Mouse (Mus musculus) thymus, adult 2 months (tissue): ENCODE results near the gene Sobp. TPM values are rescaled to one million over a fixed set of nuclear protein-coding genes. Genes with fewer than 3 reads are reported as not detected.

Experiments used
- DNase-seq: peaks from one replicate; pipeline ENCODE4 v3.0.0; 2021
- H3K27ac ChIP-seq: fragments of 200-500 bp; 2 replicates; pipeline ENCODE4 v1.5.1; 2012; ENCODE audit warnings: low read length, control low read depth; ENCODE audit not compliant: control insufficient read depth, insufficient read depth
- H3K27me3 ChIP-seq: fragments of 200-500 bp; 2 replicates; pipeline ENCODE4 v1.6.1; 2012; ENCODE audit warnings: mild to moderate bottlenecking, low read length, moderate library complexity, mixed read lengths; ENCODE audit not compliant: control insufficient read depth, insufficient read depth
- H3K36me3 ChIP-seq: fragments of 200-500 bp; 2 replicates; pipeline ENCODE4 v1.6.1; 2012; ENCODE audit warnings: mild to moderate bottlenecking, low read length, moderate library complexity; ENCODE audit not compliant: control insufficient read depth, insufficient read depth
- H3K4me1 ChIP-seq: fragments of 200-500 bp; replicated peaks from 2 replicates; pipeline ENCODE4 v1.6.1; 2012; ENCODE audit warnings: low read length; ENCODE audit not compliant: control insufficient read depth, insufficient read depth
- H3K4me3 ChIP-seq: fragments of 200-500 bp; 2 replicates; pipeline ENCODE4 v1.5.1; 2012; ENCODE audit warnings: mild to moderate bottlenecking, low read length, control low read depth, moderate library complexity; ENCODE audit not compliant: control insufficient read depth, insufficient read depth
- CTCF ChIP-seq: fragments of 200-500 bp; IDR thresholded peaks from 2 replicates; pipeline ENCODE4 v1.5.1; 2012; ENCODE audit warnings: mild to moderate bottlenecking, control low read depth, low read length, moderate library complexity, borderline replicate concordance; ENCODE audit not compliant: control insufficient read depth, poor library complexity, insufficient read depth; ENCODE audit errors: extremely low read depth
- POLR2A ChIP-seq: fragments of 200-500 bp; IDR thresholded peaks from 2 replicates; pipeline ENCODE4 v1.6.1; 2012; ENCODE audit warnings: mild to moderate bottlenecking, low read length, control low read depth, moderate library complexity; ENCODE audit not compliant: control insufficient read depth, poor library complexity, insufficient read depth; ENCODE audit errors: extremely low read depth
- WGBS: fragments of 180-500 bp; shearing (Covaris S2); methylation state at CpG from one replicate; pipeline ENCODE4 v1.1.7; 2018; 5-methylcytosine and 5-hydroxymethylcytosine counted together
- polyA plus RNA-seq: library from polyadenylated mRNA; depleted of rRNA; stranded (reverse); fragments of >200 nt; gene quantifications from 2 replicates; pipeline ENCODE4 v1.2.3, GENCODE M21; 2012

Gene Sobp
- polyA plus RNA-seq, 1 experiment: 0.40 TPM

DNA sequence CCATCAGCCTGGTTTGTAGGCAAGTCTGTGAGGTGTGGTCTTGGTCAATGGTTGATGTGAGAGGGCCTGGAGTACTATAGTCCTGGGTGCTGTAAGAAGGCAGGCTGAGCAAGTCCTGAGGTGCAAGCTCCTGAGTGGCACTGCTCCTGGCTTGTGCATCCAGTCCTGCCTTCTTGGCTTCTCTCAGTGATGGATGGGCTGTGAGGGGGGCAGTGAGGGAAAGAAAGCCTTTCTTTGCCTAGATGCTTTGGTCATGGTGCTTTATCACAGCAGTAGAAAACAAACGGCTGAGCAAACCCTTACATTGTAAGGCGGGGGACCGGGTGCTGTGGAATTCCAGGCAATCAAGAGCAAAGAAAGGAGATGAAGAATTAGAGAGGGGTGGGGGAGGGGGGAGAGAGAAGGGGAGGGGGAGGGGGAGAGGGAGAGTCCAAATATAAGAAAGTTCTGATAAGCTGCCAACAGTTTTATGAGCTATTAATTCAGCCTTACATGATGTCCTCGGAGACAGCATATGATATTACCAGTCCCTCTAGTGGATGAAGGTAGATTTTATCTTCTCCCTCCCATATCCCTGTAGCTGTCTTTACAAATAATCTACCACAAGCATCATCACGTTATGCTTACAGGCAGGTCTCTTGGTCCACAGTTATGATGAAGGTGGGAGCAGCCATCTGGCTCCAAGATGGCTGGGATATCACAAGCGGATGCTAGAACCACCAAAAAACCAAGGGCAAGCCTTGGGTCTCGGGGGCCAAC lies 193.2 kb downstream of the Sobp start:
- Histone ChIP-seq H3K27ac (no peak overlapping the region), H3K4me1 (no peaks in the 10 kb centered on the region), H3K27me3 (no peaks in the 10 kb centered on the region), H3K36me3 (no peaks in the 10 kb centered on the region), H3K4me3 (no peak overlapping the region)
- TF ChIP-seq CTCF (no peak), POLR2A (no peak)
- no peak for DNase-seq
- WGBS: 85% methylated on average over 7 of the region's 7 CpGs

DNA sequence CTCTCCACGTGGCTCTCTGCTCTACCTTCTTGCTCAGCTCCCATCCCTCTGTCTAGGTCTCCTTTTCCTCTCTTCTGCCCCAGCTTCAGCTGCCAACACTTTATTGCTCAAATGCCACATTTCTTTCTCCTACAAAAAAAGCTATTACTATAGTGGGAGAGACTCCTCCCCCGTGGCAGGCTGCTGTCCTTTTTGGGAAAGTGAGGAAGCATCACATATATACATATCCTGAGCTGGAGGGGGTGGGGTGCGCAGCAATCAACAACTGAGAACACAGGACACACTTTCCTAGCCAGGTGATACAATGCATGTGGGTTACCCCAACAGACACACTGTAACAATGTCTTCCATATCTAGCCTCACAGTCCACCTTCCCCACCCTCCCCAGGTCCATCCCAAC lies 196.0 kb downstream of the Sobp start:
- H3K36me3 ChIP-seq: no peaks in the 10 kb centered on the region
- H3K27ac ChIP-seq: no peak overlapping the region
- no peak overlapping the region for H3K4me3 ChIP-seq
- WGBS: 71% methylated on average over 3 of the region's 3 CpGs
- no peak for DNase-seq
- no peaks in the 10 kb centered on the region for H3K4me1 ChIP-seq
- H3K27me3 ChIP-seq: no peaks in the 10 kb centered on the region
- no peak for TF ChIP-seq CTCF
- TF ChIP-seq POLR2A: no peak

DNA sequence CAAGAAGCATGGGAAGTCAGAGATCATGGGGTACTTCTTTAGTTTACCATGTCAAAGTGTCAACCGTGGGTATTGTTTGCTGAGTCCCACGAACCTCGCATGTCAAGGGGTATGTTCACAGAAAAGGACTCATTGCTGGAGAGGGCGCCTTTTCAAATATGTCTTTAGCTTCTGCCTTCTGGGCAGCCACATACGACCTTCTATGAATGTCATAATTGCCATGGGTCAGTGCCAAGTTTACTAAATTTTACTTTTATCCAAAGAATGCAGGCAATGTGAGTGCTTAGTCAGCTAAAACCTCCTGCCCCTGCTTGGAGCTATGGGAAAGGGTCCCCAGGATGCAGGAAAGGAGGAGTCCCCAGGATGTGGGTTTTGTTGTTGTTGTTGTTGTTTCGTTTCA lies 197.8 kb downstream of the Sobp start:
- 88% methylated on average over 6 of the region's 6 CpGs for WGBS
- TF ChIP-seq POLR2A (no peak), CTCF (no peak)
- 0 out of 2 replicates have a peak, but pooled peaks cover 2% of the 10 kb centered on the region for H3K4me1 ChIP-seq
- H3K36me3 ChIP-seq: no peaks in the 10 kb centered on the region
- no peaks in the 10 kb centered on the region for H3K27me3 ChIP-seq
- DNase-seq: no peak
- H3K27ac ChIP-seq: no peak overlapping the region
- H3K4me3 ChIP-seq: no peak overlapping the region

DNA sequence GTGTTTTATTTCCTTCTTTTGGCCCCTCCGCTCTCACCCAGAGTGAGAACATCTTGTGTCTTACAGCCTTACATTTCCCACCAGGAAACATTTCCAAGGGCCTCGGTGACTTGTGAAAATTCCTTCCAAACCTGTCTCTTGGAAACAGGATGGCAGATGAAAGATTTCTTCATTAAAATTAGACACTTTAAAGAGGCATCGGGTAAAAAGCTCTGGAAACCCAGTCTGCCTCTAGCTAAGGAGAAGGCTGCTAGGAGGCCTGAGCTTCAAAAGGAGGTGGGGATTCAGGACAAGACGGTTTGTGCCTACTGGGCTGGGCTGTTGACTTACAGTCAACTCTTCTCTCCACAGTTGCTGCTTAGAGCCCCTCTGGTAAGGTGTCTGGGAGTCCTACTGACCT lies 200.8 kb downstream of the Sobp start:
- H3K4me1 ChIP-seq: 0 out of 2 replicates have a peak, but pooled peaks cover 2% of the 10 kb centered on the region
- H3K27ac ChIP-seq: no peak overlapping the region
- no peak for DNase-seq
- TF ChIP-seq CTCF (no peak), POLR2A (no peak)
- no peaks in the 10 kb centered on the region for H3K36me3 ChIP-seq
- H3K27me3 ChIP-seq: no peaks in the 10 kb centered on the region
- 83% methylated on average over 4 of the region's 4 CpGs for WGBS
- H3K4me3 ChIP-seq: no peak overlapping the region

DNA sequence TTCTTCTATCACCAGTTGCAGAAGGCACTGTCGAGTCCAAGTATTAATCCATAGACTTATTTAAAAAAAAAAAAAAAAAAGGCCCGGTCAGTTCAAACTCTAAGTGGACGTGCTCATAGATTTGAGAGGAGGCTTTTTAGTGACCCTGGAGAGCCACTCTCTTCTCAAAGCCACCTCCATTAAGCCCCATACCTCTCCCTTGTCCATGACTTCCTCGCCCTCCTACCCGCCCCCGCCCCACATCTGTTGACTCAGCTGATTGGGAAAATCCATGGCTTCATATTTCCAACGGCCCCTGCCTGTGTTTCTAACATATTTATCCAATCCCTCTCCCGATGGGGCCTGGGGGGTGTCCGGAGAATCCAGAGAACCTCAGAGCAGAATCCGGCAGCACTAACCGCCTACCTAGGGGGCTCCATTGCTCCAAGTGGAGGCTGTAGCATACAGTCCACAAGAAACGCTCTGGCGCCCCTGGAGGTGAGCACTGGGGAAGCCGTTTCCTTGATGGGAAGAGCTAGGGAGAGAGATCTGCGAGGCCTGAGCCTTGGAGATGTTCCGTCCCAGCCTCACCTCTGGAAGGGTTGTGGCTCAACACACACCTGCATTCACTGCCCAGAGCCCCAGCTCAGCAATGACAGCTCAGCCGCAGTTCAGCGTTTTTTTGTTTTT lies 201.7 kb downstream of the Sobp start:
- TF ChIP-seq CTCF (peak; percentile 74), POLR2A (no peak)
- Histone ChIP-seq H3K4me3 (no peak overlapping the region), H3K4me1 (0 out of 2 replicates have a peak, but pooled peaks cover 2% of the 10 kb centered on the region), H3K27ac (no peak overlapping the region), H3K27me3 (no peaks in the 10 kb centered on the region), H3K36me3 (no peaks in the 10 kb centered on the region)
- DNase-seq: peak; percentile 71
- WGBS: 45% methylated on average over 18 of the region's 18 CpGs

DNA sequence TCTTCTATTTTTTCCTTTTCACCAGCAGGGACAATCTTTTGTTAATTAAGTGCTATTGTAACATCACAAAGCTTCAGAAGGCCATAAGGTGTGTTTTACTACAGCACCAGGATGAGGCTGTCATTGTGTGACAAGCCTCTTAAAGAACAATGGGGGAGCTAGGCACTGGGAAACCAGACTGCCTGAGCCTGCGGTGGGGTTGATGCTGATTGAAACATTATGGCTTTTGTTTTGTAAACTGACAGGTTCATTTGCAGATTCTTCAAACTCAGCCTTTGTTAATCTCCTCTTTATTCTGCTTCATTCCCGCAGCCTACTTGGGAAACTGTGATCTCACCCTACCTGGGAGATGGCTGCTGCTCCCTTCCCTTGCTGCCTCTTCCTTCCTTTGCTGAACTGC lies 206.0 kb downstream of the Sobp start:
- WGBS: 72% methylated on average over 2 of the region's 2 CpGs
- Histone ChIP-seq H3K27me3 (no peaks in the 10 kb centered on the region), H3K4me3 (no peak overlapping the region), H3K36me3 (no peaks in the 10 kb centered on the region), H3K4me1 (0 out of 2 replicates have a peak, but pooled peaks cover 2% of the 10 kb centered on the region), H3K27ac (no peak overlapping the region)
- TF ChIP-seq CTCF (no peak), POLR2A (no peak)
- DNase-seq: no peak
